Mouse (Mus musculus) left cerebral cortex, postnatal 10 days (tissue): ENCODE data around the gene Bdnf. TPM values are rescaled to one million over a fixed set of nuclear protein-coding genes. Genes with fewer than 3 reads are reported as not detected.
A peak's percentile ranks its signal among the peaks of the same experiment; 100 is the strongest.

Experiments used
- DNase-seq, 2 experiments: peaks; one replicate each; pipeline ENCODE4 v3.0.0; 2021 to 2022; ENCODE audit warnings: low spot score in 2 of 2, mixed read lengths in 1 of 2; ENCODE audit errors: extremely low spot score in 1 of 2
- intact Hi-C: fragments of 180-260 bp; cut with DNase I; formaldehyde crosslinking; loops from one replicate; pipeline ENCODE4 v1.15.1; 2025
- total RNA-seq, 2 experiments: library from RNA; stranded (reverse); gene quantifications; 2 replicates each; pipeline ENCODE4 v1.2.3; 2021

The Bdnf gene
- total RNA-seq = 10 to 100 TPM; 11.7 to 11.8 TPM

GRCm38 (mm10) chr2:109674532-109674931 is at the start of gene Bdnf:
Gene Bdnf (plus strand): TSS chr2:109674700.
- peak in 1 of 2 experiments; percentile 33 for DNase-seq
- intact Hi-C loops = loop anchor here (10.0 kb wide), 1 partner anchor 400 kb away; no protein-coding TSS in a partner anchor

- intact Hi-C loops = no loop called here
Measured at GRCm38 (mm10) chr2:109626864-109627263, 47.6 kb upstream of the Bdnf start.

GRCm38 (mm10) chr2:109673509-109674455 is 718 bp upstream of the Bdnf start:
- intact Hi-C loops = loop anchor here (10.0 kb wide), 1 partner anchor 399 kb away; no protein-coding TSS in a partner anchor
- DNase-seq = peak in 1 of 2 experiments; percentile 27

More at GRCm38 (mm10) chr2:109626864-109627263, 47.6 kb upstream of the Bdnf start:
- no peak for DNase-seq

- intact Hi-C loops = loop anchor here (10.0 kb wide), 1 partner anchor 400 kb away; no protein-coding TSS in a partner anchor
- no peak for DNase-seq
Measured at GRCm38 (mm10) chr2:109675051-109675450, 551 bp downstream of the Bdnf start.

- intact Hi-C loops = loop anchor here (10.0 kb wide), 1 partner anchor 401 kb away; no protein-coding TSS in a partner anchor
- DNase-seq = peak in 1 of 2 experiments; percentile 29
Measured at GRCm38 (mm10) chr2:109675973-109676617, 1.6 kb downstream of the Bdnf start.

GRCm38 (mm10) chr2:109676618-109676974 is 2.1 kb downstream of the Bdnf start:
- no peak for DNase-seq
- intact Hi-C loops = loop anchor here (10.0 kb wide), 1 partner anchor 402 kb away; no protein-coding TSS in a partner anchor

GRCm38 (mm10) chr2:109677221-109678089 is 3.0 kb downstream of the Bdnf start:
- DNase-seq = peak in 1 of 2 experiments; percentile 67
- intact Hi-C loops = loop anchor here (2.0 to 10.0 kb wide), 2 partner anchors 59 to 403 kb away; no protein-coding TSS in a partner anchor

- DNase-seq = peak; percentile 83
- intact Hi-C loops = loop anchor here (2.0 to 10.0 kb wide), 2 partner anchors 59 to 403 kb away; no protein-coding TSS in a partner anchor
Measured at GRCm38 (mm10) chr2:109678090-109678409, 3.5 kb downstream of the Bdnf start.

GRCm38 (mm10) chr2:109678454-109678853 is 4.0 kb downstream of the Bdnf start:
- no peak for DNase-seq
- intact Hi-C loops = loop anchor here (2.0 to 10.0 kb wide), 2 partner anchors 60 to 404 kb away; no protein-coding TSS in a partner anchor

GRCm38 (mm10) chr2:109679446-109679845 is 4.9 kb downstream of the Bdnf start:
- intact Hi-C loops = loop anchor here (2.0 to 10.0 kb wide), 2 partner anchors 61 to 405 kb away; no protein-coding TSS in a partner anchor
- no peak for DNase-seq

GRCm38 (mm10) chr2:109681071-109681470 is 6.6 kb downstream of the Bdnf start:
- intact Hi-C loops = no loop called here
- DNase-seq = no peak

- no peak for DNase-seq
- intact Hi-C loops = no loop called here
Measured at GRCm38 (mm10) chr2:109688661-109689060, 14.2 kb downstream of the Bdnf start.

GRCm38 (mm10) chr2:109692266-109693177 is 18.0 kb downstream of the Bdnf start:
- intact Hi-C loops = loop anchor here (5.0 to 10.0 kb wide), 2 partner anchors 818 to 1725 kb away; no protein-coding TSS in a partner anchor
- DNase-seq = peak in 1 of 2 experiments; percentile 36

GRCm38 (mm10) chr2:109693178-109694115 is 18.9 kb downstream of the Bdnf start:
- peak in 1 of 2 experiments; percentile 51 for DNase-seq
- intact Hi-C loops = loop anchor here (2.0 to 10.0 kb wide), 3 partner anchors 819 to 1726 kb away; no protein-coding TSS in a partner anchor

- DNase-seq = no peak
- intact Hi-C loops = loop anchor here (2.0 to 10.0 kb wide), 3 partner anchors 819 to 1727 kb away; no protein-coding TSS in a partner anchor
Measured at GRCm38 (mm10) chr2:109694116-109694837, 19.8 kb downstream of the Bdnf start.
